Mouse (Mus musculus) kidney, adult 2 months (tissue): ENCODE results near the gene Spire2. TPM values are rescaled to one million over a fixed set of nuclear protein-coding genes. Genes with fewer than 3 reads are reported as not detected.
"Not testable (repeated sequence)": the region's sequence is repeated elsewhere in the genome, so short reads cannot be mapped to it uniquely, and the experiment has no call there.

Experiments
- DNase-seq: peaks from one replicate; pipeline ENCODE4 v3.0.0; 2021
- H3K27ac ChIP-seq: fragments of 200-500 bp; 2 replicates; pipeline ENCODE4 v1.5.1; 2012; ENCODE audit warnings: low read depth, low read length, control low read depth, inconsistent platforms; ENCODE audit not compliant: insufficient read depth
- H3K27me3 ChIP-seq: fragments of 200-500 bp; replicated peaks from 2 replicates; pipeline ENCODE4 v1.6.1; 2012; ENCODE audit warnings: mild to moderate bottlenecking, moderate library complexity, low read length, inconsistent platforms; ENCODE audit not compliant: control insufficient read depth, insufficient read depth
- H3K36me3 ChIP-seq: fragments of 200-500 bp; 2 replicates; pipeline ENCODE4 v1.6.1; 2012; ENCODE audit warnings: mild to moderate bottlenecking, moderate library complexity, low read length, inconsistent platforms; ENCODE audit not compliant: control insufficient read depth, insufficient read depth
- H3K4me1 ChIP-seq: fragments of 200-500 bp; 2 replicates; pipeline ENCODE4 v1.6.1; 2011; ENCODE audit warnings: low read length; ENCODE audit not compliant: control insufficient read depth, insufficient read depth
- H3K4me3 ChIP-seq: fragments of 200-500 bp; 2 replicates; pipeline ENCODE4 v1.5.1; 2011; ENCODE audit warnings: mild to moderate bottlenecking, low read depth, low read length, control low read depth; ENCODE audit not compliant: insufficient read depth
- CTCF ChIP-seq: fragments of 200-500 bp; conservative IDR thresholded peaks from 2 replicates; pipeline ENCODE4 v1.5.1; 2011; ENCODE audit warnings: low read depth, mild to moderate bottlenecking, control low read depth, low read length, moderate library complexity, mixed read lengths; ENCODE audit not compliant: insufficient read depth, insufficient read length
- POLR2A ChIP-seq: fragments of 200-500 bp; IDR thresholded peaks from one replicate; pipeline ENCODE4 v1.6.1; 2011; ENCODE audit warnings: low read depth, low read length, control low read depth
- WGBS: fragments of 180-500 bp; shearing (Covaris S2); methylation state at CpG from one replicate; pipeline ENCODE4 v1.1.7; 2018; 5-methylcytosine and 5-hydroxymethylcytosine counted together
- polyA plus RNA-seq: library from polyadenylated mRNA; depleted of rRNA; stranded (reverse); fragments of >200 nt; gene quantifications from 2 replicates; pipeline ENCODE4 v1.2.3, GENCODE M21; 2012; rRNA removed

Gene Spire2
- polyA plus RNA-seq = 6.0 and 7.2 TPM in 2 replicates

DNA sequence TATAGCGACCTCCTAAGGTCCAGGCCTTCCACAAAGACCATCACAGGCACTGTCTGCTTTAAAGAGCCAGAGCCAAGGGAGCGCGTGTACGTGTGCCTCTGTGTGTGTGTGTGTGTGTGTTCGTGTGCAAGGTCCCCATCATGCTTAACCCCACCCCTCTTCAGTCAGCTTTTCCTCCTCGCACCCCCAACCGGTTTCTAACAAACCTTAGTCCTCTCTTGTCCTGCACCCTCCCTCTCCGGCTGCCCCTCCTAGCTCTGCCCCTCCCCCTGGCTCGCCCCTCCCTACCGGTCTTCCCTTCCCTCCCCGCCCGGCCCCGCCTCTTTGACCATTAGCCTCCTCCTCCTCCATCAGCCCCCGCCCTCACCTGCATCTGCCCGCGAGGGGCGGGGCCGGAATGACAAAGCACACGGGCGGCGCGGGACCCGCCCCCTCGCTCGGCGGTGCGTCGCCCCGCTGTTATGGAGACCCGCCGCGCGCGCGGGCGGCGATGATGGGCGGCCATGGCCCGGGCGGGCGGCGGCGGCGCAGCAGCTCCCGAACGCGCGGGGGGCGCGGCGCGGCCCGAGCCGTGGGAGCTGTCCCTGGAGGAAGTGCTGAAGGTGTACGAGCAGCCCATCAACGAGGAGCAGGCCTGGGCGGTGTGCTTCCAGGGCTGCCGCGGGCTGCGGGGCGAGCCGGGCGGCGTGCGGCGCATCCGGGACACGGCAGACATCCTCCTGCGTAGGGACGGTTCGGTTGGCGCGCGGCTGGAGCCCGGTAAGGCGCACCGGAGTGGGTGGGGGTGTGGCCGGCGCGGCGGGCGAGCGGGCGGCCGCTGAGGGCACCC lies at the start of gene Spire2:
TSS of gene Spire2 (plus strand) at position 452 of the 829 bp plus-strand sequence.
- peak; percentile 84 for DNase-seq
- Histone ChIP-seq H3K4me3 (peak within 1 kb of the TSS; percentile 49), H3K27me3 (no peaks in the 10 kb centered on the region), H3K4me1 (no peaks in the 10 kb centered on the region), H3K27ac (peak within 1 kb of the TSS; percentile 24; the same call in 1 of the 2 replicates), H3K36me3 (no peaks in the 10 kb centered on the region)
- TF ChIP-seq CTCF = no peak
- TF ChIP-seq POLR2A = no peak
- 2% methylated on average over 84 of the region's 85 CpGs for WGBS

- H3K27ac ChIP-seq, DNase-seq, H3K36me3 ChIP-seq, H3K27me3 ChIP-seq, H3K4me3 ChIP-seq, H3K4me1 ChIP-seq: not testable (repeated sequence)
- WGBS = 83% methylated on average over 6 of the region's 6 CpGs
Observed at GRCm38 (mm10) chr8:123282994-123283393, 49.5 kb upstream of the Spire2 start.

DNA sequence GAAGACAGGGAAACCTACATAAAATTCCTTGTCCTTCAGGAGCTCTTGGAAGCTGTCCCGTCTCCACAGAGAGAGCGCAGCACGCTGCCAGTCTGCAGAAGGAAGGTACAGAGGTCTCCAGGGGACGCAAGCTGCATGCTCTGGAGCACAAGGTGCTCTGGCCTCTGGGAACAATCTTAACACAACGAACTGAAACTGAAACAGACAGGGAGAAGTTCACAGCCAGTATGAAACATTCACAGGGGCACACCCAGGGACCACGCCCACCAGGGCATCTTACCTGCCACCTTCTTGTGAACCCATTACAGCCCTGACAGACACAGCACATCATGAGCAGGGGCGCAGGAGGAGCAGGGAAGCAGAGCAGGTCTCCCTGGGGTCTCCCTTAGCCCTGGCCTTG lies 48.5 kb upstream of the Spire2 start:
- Histone ChIP-seq H3K27ac (no peak overlapping the region), H3K36me3 (no peaks in the 10 kb centered on the region), H3K4me3 (no peak overlapping the region), H3K27me3 (no peaks in the 10 kb centered on the region), H3K4me1 (no peaks in the 10 kb centered on the region)
- peak; percentile 23 for DNase-seq
- TF ChIP-seq CTCF (no peak), POLR2A (no peak)
- 66% methylated on average over 7 of the region's 7 CpGs for WGBS

DNA sequence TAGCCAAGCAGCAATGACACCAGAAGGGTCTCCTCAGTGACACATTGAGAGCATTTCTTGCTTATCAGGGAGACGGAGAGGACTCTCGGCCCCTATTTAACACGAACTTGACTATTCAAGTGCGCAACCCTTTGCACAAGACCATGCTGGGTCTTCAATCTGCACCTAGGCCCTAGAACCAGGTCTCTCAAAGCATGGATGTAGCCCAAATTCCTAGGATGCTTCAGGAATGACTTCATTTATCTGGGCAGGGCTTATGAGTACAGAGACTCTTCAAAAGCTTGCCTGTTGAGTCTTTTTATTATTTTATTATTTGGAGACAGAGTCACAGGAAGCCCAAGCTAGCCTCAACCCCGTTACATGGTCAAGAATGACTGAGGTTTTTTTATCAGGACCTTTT lies 48.0 kb upstream of the Spire2 start:
- no peak for DNase-seq
- Histone ChIP-seq H3K36me3 (no peaks in the 10 kb centered on the region), H3K27ac (no peak overlapping the region), H3K4me3 (no peak overlapping the region), H3K27me3 (no peaks in the 10 kb centered on the region), H3K4me1 (no peaks in the 10 kb centered on the region)
- 88% methylated on average over 5 of the region's 5 CpGs for WGBS
- TF ChIP-seq CTCF = no peak
- TF ChIP-seq POLR2A = no peak

DNA sequence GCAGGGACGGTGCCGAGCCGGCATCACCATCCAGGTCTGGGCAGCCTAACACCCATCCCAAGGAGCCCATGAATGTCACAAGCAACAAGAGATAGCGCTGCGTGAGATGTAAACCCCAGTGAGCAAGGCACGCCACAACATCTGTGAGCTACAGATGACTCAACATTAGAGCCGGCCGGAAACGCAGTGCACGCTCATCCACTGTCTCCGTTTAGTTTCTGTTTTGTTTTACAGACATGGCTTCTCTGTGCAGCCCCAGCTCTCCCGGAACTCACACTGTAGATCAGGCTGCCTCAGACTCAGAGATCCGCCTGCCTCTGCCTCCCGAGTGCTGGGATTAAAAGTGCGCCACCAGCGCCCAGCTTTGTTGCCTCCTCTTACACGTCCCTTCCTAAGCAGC lies 45.2 kb upstream of the Spire2 start:
- no peaks in the 10 kb centered on the region for H3K36me3 ChIP-seq
- WGBS = 96% methylated on average over 17 of the region's 17 CpGs
- H3K27me3 ChIP-seq = no peaks in the 10 kb centered on the region
- H3K4me3 ChIP-seq = no peak overlapping the region
- DNase-seq = no peak
- TF ChIP-seq CTCF = no peak
- no peak for TF ChIP-seq POLR2A
- no peak overlapping the region for H3K27ac ChIP-seq
- peaks cover 5% of the 10 kb centered on the region for H3K4me1 ChIP-seq

DNA sequence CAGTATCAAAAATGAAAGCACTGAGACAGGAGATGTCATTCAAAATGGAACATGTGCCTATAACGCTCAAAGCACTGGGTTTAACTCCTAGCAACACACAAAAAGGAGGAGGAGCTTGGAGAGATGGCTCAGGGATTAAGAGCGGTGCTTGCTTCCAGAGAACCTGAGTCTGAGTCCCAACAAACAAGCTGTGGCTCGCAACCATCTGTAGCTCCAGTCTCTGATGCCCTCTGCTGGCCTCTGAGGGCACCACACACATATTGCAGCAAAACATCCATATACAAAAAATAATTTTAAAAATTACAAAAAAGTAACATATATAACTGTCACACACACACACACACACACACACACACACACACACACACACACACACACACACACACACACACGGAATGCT lies 42.3 kb upstream of the Spire2 start:
- Histone ChIP-seq H3K27ac (no peak overlapping the region), H3K4me1 (peaks cover 5% of the 10 kb centered on the region), H3K27me3 (no peaks in the 10 kb centered on the region), H3K4me3 (no peak overlapping the region), H3K36me3 (no peaks in the 10 kb centered on the region)
- peak; percentile 74 for TF ChIP-seq CTCF
- TF ChIP-seq POLR2A = no peak
- peak; percentile 60 for DNase-seq
- WGBS = 62% methylated on average over 4 of the region's 4 CpGs

DNA sequence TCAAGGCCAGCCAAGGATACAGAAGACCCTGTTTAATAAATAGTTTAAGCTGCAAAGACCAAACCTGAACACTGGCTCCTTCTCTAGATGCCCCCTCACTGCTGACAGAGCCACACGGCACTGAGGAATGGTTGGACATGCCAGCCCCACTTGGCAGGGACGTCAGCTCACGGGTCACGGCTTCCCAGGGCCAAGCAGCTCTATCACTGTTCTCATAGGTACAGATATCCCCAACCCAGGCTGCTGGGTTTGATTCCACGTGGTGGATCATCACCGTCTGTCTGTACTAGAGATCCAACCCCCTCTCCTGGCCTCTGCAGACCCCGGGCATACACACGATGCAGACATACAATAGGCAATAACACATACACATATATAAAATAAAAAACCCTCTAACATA lies 41.8 kb upstream of the Spire2 start:
- DNase-seq = no peak
- Histone ChIP-seq H3K4me1 (peaks cover 5% of the 10 kb centered on the region), H3K4me3 (no peak overlapping the region), H3K36me3 (no peaks in the 10 kb centered on the region), H3K27me3 (no peaks in the 10 kb centered on the region), H3K27ac (no peak overlapping the region)
- WGBS = 93% methylated on average over 8 of the region's 8 CpGs
- TF ChIP-seq CTCF = no peak
- TF ChIP-seq POLR2A = no peak
